Mouse (Mus musculus): ENCODE measurements around the gene Fgfr2.

GRCm38 (mm10) chr7:130545893-130546292, 2577.3 kb downstream of the Fgfr2 start:
- TF ChIP-seq CTCF (conservative IDR thresholded peaks at IDR 0.05; ENCODE audit: low read length) (no peak), POU5F1 (IDR thresholded peaks at IDR 0.05; ENCODE audit: borderline replicate concordance, low read length) (no peak)

Measured in E14TG2a.4 (cell line).